Mouse (Mus musculus): Measurements from ENCODE around the gene B130006D01Rik.

DNA sequence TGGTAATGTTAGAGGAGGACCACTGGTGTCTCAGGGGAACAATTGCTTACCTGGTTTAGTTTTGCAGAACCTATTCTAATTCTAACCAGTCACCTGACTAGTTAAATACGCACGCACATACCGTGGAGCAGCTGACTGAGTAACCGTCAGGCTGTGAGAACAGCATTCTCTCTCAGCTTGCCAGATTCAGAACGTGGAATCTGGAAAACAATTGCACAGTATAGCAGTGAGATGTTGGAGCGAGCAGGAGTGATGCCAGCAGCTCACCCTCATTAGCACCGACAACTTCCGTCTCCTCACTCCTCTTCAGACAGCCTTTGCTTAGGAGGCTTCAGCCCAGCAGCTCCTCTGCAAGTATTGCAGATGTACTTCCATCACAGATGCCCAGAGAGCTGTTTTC is 7.3 kb upstream of the B130006D01Rik start:
- no peak for TF ChIP-seq CTCF (conservative IDR thresholded peaks at IDR 0.05 in 1 of 2, IDR thresholded peaks at IDR 0.05 in 1 of 2; ENCODE audit: low read depth in 2 of 2, low read length in 2 of 2)
- no peak for TF ChIP-seq TCF12 (IDR thresholded peaks at IDR 0.05; ENCODE audit: low read depth, low read length)
- no peak for TF ChIP-seq MAZ (IDR thresholded peaks at IDR 0.05; ENCODE audit: low read depth, low read length)
- TF ChIP-seq KAT2A (IDR thresholded peaks at IDR 0.05; ENCODE audit: insufficient replicate concordance, low read length) = no peak
- no peak for TF ChIP-seq POLR2A (IDR thresholded peaks at IDR 0.05; ENCODE audit: low read depth, low read length)
- TF ChIP-seq E2F4 (IDR thresholded peaks at IDR 0.05; ENCODE audit: insufficient replicate concordance, low read depth, low read length) = no peak

Data from CH12.LX (cell line).